Mouse (Mus musculus) gastrocnemius, postnatal 36 days (tissue): ENCODE data around the gene Slc20a1. TPM values are rescaled to one million over a fixed set of nuclear protein-coding genes. Genes with fewer than 3 reads are reported as not detected.

Experiments
- DNase-seq, 2 experiments: peaks; one replicate each; pipeline ENCODE4 v3.0.0; 2022
- intact Hi-C: fragments of 180-260 bp; cut with DNase I; formaldehyde crosslinking; loops from one replicate; pipeline ENCODE4 v1.15.1; 2025
- total RNA-seq, 2 experiments: library from RNA; stranded (reverse); gene quantifications; 2 replicates each; pipeline ENCODE4 v1.2.3; 2021

The Slc20a1 gene
- total RNA-seq, 2 experiments from 2014 or later: 7.9 to 10.5 TPM

GRCm38 (mm10) chr2:129225251-129225819 lies 26.8 kb downstream of the Slc20a1 start:
- intact Hi-C loops: no loop called here
- DNase-seq: no peak

- no peak for DNase-seq
- intact Hi-C loops: no loop called here
These were observed 27.8 kb downstream of the Slc20a1 start for GRCm38 (mm10) chr2:129226296-129226851.

GRCm38 (mm10) chr2:129227011-129227529 lies 28.5 kb downstream of the Slc20a1 start:
- intact Hi-C loops: no loop called here
- no peak for DNase-seq

GRCm38 (mm10) chr2:129227709-129228108 lies 29.1 kb downstream of the Slc20a1 start:
- DNase-seq: no peak
- intact Hi-C loops: no loop called here

- intact Hi-C loops: no loop called here
- DNase-seq: no peak
These were observed 30.0 kb downstream of the Slc20a1 start for GRCm38 (mm10) chr2:129228571-129228970.

- intact Hi-C loops: no loop called here
- no peak for DNase-seq
These were observed 30.8 kb downstream of the Slc20a1 start for GRCm38 (mm10) chr2:129229316-129229715.

GRCm38 (mm10) chr2:129232023-129232422 lies 33.5 kb downstream of the Slc20a1 start:
- no peak for DNase-seq
- intact Hi-C loops: no loop called here

GRCm38 (mm10) chr2:129232484-129232883 lies 33.9 kb downstream of the Slc20a1 start:
- DNase-seq: no peak
- intact Hi-C loops: no loop called here

GRCm38 (mm10) chr2:129233218-129233617 lies 34.7 kb downstream of the Slc20a1 start:
- intact Hi-C loops: no loop called here
- DNase-seq: no peak

- intact Hi-C loops: no loop called here
- DNase-seq: no peak
These were observed 35.4 kb downstream of the Slc20a1 start for GRCm38 (mm10) chr2:129233803-129234477.

GRCm38 (mm10) chr2:129234731-129235130 lies 36.2 kb downstream of the Slc20a1 start:
- no peak for DNase-seq
- intact Hi-C loops: no loop called here

GRCm38 (mm10) chr2:129236526-129236925 lies 38.0 kb downstream of the Slc20a1 start:
- intact Hi-C loops: no loop called here
- DNase-seq: no peak

- no peak for DNase-seq
- intact Hi-C loops: no loop called here
These were observed 42.3 kb downstream of the Slc20a1 start for GRCm38 (mm10) chr2:129240726-129241432.

- intact Hi-C loops: no loop called here
- DNase-seq: no peak
These were observed 43.6 kb downstream of the Slc20a1 start for GRCm38 (mm10) chr2:129241845-129242833.

GRCm38 (mm10) chr2:129243005-129243404 lies 44.4 kb downstream of the Slc20a1 start:
- no peak for DNase-seq
- intact Hi-C loops: no loop called here

- no peak for DNase-seq
- intact Hi-C loops: no loop called here
These were observed 45.2 kb downstream of the Slc20a1 start for GRCm38 (mm10) chr2:129243786-129244185.

GRCm38 (mm10) chr2:129244446-129245120 lies 46.0 kb downstream of the Slc20a1 start:
- peak in 1 of 2 experiments; percentile 18 for DNase-seq
- intact Hi-C loops: no loop called here

GRCm38 (mm10) chr2:129245618-129246017 lies 47.1 kb downstream of the Slc20a1 start:
- no peak for DNase-seq
- intact Hi-C loops: no loop called here

GRCm38 (mm10) chr2:129246436-129246835 lies 47.9 kb downstream of the Slc20a1 start:
- DNase-seq: no peak
- intact Hi-C loops: no loop called here
